Mouse (Mus musculus): ENCODE measurements around the gene Best3. TPM values are rescaled to one million over a fixed set of nuclear protein-coding genes. Genes with fewer than 3 reads are reported as not detected.

The Best3 gene
- not detected in 2 replicates for total RNA-seq (2015; ENCODE audit: low replicate concordance)
- total RNA-seq (2017; ENCODE audit: low replicate concordance) = not detected in 2 replicates

DNA sequence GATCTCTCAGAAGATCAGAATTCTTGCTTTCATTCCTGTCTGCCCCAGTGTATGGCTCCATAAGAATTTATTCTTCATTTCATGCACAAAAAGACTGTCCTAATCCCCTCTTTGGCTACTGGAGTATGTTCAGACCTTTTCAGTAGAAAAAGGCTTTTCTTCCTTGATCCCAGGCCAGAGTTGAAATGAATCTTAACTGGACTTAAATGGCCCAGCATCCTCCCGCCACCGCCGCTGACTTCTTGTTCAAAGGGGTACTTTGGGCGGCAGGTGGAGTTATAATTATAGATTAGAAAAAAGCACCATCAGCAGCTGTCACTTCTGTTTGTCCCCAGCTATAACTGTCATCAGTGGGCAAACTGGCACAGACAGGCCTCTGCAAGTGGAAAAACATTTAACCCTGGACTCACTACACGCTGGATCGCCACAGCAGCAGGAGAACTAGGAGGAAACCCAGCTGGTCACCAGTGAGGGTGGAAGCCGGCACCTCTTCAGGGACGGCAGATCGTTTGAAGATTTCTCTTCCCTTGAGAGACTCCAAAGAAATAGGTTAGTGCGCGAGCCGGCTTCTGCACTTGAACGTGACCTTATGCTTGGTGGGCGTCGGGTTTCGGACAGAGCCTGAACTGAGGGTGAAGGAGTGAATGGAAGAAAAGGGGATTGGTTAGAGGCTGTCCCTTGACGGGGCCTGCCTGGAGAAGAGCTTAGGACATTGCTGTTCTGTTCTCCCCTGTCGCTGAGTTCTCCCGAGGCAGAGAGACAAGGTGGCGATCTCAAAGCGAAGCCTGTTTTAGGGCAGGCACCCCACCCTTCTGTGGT lies at the start of gene Best3:
Gene Best3 (plus strand): TSS at position 51 of the 819 bp plus-strand sequence.
- no peak for ATAC-seq (replicated peaks; ENCODE audit: low FRiP score, poor library complexity, severe bottlenecking)

DNA sequence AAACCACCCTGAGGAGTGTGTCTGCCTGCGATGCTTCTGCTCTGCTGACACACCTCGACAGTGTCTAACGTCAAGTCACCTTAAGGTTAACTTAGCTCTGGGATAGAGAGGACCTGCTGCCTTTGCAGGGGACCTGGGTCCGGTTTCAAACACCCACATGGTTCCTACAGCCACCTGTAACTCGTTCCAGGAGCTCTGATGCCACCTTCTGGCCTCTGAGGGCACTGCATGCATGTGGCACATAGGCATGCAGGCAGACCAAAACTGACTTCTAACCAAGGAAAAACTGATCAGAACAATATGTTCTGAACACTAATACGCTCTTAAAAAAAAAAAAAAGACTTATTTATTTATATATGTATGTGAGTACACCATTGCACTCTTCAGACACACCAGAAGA lies 43.1 kb upstream of the Best3 start:
- peak; percentile 46 for ATAC-seq (replicated peaks; ENCODE audit: low FRiP score, poor library complexity, severe bottlenecking)

DNA sequence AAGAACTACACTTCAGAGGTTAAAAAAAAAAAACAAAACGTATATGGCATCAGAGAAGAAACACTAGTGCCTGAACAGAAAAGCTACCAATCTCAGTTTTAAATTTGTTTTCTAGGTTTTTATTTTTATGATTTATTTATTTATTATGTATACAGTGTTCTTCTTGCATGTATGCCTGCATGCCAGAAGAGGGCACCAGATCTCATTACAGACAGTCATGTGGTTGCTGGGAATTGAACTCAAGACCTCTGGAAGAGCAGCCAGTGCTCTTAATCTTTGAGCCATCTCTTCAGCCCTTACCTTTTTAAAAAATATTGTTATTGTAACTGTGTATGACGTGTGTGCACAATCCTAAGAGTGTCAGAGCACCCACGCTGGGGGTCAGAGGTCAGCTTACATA lies 42.0 kb upstream of the Best3 start:
- ATAC-seq (replicated peaks; ENCODE audit: low FRiP score, poor library complexity, severe bottlenecking) = no peak

DNA sequence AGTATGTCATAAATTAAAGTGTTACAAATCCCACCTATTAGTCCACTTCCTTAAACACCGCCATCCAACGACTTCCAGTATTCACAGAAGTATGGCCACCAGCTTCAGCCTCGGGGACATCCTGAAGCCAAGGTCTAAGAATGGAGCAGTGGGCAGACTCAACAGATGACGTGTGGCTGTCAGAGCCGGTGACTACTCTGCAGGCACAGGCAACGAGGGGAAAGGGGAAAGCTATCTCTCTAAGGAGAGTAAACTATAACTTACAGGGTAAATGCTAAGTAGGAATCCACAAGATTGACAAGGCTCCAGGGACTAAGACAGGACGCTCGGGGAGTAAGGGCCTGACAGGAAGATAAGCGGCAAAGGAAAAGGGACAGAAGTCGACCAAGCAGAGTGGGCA lies 41.2 kb upstream of the Best3 start:
- ATAC-seq (replicated peaks; ENCODE audit: low FRiP score, poor library complexity, severe bottlenecking) = no peak

DNA sequence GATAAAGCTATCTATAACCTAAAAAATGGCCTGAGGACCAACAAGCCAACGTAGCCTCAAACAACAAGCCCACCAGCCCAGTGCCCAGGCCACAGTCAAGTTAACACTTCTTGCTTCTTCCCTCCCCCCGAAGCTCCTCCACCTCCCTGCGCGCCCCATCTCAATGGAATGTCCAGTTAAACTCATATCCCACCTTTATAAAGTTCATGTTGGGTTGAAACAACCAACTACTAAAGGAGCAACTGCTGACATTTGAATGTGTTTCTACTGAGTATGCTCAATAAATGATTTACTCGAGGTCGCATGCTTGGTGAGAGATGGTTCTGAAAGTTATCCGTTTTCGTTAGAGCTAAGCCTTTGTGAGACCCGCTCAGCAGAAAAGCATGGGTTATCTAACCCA lies 37.7 kb upstream of the Best3 start:
- no peak for ATAC-seq (replicated peaks; ENCODE audit: low FRiP score, poor library complexity, severe bottlenecking)

DNA sequence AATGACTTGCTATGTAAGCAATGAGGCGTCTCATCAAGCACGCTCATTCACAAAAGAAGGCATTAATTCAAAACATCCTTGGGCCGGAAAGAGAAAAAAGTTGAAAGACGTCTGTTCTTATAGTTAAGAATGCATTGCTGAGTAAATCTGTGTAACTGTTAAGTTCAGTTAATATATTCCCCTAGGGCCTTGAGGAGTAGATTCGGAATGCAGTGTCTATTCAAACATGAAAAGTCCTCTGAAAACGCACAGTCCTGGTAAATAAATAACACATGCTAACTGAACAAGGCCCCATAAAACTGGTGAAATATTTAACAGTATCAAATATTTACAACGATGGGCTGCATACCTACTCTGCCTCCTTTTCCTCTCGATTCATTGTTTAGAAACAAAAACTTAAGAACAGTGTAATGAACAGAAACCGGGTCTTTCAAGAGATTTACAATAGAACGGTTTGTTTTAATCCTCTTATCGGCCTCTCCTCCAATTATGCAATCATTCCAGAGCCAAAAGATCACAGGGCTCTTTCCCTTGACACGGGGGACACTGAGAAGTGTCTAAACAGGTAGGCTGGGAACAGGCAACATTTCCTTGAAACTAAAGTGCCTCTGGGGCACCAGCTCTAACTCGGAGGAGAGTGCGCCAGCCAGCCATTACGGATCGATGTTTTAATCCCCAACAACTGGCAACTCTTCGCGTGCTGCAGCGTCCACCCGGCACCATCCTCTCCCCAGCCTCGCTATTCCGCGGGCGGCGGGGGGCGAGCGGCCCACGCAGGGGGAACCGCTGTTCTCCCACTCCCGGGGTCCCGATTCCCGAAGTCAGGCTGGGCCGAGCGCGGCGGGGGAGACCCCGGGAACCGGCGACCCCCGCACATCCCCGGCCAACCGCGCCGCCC lies 36.8 kb upstream of the Best3 start:
- no peak for ATAC-seq (replicated peaks; ENCODE audit: low FRiP score, poor library complexity, severe bottlenecking)

DNA sequence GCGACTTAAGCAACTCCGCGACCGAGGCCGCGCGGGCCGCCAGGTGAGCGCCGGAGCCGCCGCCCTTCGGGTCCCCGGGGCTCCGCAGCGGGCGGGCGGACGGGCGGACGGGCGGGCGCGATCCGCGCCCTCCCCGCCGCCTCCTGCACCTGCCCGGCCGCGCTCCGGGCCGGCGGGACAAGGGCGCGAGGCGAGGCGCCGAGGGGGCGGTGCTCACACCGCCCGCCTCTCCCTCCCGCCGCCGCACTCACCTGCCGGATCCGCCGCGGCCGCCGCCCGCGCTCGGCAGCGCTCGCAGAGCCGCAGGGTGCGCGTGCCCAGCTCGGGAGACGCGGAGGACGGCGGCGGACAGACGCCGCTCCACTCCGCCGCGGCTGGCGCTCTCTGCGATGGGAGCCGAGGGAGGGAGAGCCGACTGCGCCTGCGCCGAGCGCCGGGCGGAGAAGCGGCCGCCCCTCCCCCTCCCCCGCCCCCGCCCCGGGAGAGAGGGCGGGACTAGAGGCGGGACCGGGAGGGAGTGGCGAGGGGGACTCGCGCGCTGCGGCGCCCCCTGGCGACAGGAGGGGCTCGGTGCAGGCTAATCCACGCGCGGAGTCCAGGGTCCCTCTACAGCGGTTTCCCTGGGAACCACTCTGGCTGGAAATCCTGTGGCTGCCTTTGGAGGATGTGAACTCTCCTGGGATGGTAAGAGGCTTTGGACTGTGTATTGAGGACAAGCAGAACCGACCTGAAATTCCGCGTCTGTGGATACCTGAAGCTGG lies 35.9 kb upstream of the Best3 start, which contains the start of gene Rab3ip:
Gene Rab3ip (minus strand): TSS at position 761 of the 761 bp plus-strand sequence.
- peak; percentile 95 for ATAC-seq (replicated peaks; ENCODE audit: low FRiP score, poor library complexity, severe bottlenecking)

DNA sequence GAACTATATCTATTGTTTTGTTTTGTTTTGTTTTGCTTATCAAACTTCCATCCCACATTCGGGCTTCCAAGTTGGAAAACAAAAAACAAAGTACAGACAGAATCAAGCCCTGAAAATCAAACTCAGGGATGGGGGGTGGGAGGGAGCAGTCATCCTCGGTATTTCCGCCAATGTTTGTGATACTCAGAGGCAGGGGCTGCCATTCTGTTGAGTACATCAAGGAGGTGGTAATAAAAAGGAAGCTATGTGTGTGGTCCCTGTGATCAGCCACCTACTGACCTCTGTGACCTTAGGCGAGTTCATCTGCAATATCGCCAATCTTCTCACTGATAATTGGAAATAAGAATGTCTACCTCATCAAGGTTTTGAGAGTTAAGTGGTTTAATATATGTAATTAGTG lies 35.2 kb upstream of the Best3 start:
- no peak for ATAC-seq (replicated peaks; ENCODE audit: low FRiP score, poor library complexity, severe bottlenecking)

DNA sequence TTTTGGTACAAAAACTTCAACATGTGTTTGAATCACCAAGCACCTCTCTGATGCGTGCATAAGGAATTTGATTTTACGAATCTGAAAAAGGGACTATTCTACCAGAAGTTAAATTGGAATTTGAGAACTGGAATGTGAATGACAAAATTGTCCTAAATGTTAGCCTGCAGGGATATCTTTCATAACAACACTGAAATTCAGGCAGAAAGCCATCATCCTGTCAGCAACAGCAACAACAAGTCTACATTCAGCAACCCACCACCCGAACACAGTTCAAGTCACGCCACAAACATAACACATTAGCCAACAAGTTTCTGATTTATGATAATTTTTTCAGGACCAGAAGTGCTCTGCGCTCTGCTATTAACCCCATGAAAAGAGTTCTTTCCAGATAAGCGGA lies 30.9 kb upstream of the Best3 start:
- no peak for ATAC-seq (replicated peaks; ENCODE audit: low FRiP score, poor library complexity, severe bottlenecking)

DNA sequence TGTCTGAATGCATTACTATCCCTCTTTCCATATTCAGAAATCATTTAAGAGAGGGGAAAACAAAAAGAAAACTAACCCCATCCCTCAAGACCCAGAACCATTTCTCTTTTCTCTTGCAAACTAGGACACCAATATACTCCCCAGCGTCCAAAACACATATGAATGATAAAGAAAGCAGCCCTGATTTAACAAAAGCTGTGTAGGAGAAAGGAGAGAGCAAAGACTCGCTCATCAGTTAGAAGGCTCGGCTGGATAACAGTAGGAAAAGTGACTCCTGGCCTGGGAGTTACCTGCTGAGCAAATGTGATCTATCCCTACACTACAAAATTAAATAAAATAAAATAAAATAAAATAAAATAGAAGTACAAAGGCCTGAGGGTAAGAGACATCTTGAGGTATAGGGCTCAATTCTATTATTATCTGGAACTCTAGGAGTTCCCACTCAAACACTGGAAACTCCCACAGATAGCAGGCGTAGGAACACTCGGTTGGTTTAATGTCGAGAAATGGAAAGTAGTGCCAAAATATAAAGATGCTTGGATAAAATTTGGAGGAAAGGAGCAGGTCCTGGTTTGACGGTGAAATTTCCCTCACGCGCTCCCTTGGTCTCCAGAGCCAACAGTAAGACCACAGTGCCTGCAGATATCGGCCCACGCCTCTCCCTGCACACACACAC lies 29.5 kb upstream of the Best3 start:
- ATAC-seq (replicated peaks; ENCODE audit: low FRiP score, poor library complexity, severe bottlenecking) = no peak

DNA sequence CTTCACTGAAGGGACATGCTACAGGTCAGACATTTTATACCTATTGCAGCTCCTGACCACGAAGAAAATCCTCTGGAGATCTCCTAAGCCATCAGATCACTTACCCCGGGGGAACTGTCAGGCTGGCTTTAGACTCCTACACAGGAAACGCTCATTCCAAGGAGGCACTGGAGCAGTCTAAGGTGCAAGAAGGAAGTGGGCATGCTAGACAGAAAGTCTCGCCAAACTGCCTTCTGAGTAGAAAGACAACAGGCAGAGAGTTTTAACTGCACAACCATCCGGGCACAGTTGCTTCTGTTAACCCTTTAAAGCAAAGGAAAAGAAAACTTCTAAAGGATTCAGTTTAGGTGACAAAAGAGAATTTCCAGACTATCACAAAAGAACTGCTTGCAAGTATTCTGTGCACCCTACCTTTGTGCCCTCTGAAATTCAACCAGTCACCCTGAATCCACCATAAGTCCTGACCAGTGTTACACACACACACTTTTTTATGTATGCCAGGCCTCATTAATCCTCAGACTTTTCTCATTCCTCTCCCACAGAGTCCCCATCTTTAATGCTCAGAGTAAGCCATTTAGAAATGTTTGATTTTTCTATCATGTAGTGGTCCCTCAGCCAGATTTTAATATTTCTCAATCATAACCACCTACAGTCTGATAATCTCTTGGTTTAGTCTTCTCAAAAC lies 28.1 kb upstream of the Best3 start:
- no peak for ATAC-seq (replicated peaks; ENCODE audit: low FRiP score, poor library complexity, severe bottlenecking)

DNA sequence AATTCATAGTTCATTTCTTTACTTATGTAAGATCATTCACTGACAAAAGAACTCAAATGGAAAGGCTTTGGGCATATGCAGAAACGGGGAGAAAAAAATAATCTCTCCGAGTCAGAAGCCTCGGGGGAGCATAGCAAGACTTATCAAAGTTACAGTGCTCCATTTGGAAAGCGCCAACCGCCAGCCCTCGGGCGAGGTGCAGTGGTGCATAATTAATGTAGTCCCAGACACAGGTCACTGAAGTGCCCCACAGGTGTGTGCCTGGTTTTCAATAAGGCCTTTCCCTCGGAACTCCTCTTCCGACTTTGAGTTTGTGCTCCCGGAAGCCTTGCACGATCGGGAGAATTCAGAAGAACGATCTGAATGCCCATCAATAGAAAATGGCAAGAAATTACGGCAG lies 24.0 kb upstream of the Best3 start:
- no peak for ATAC-seq (replicated peaks; ENCODE audit: low FRiP score, poor library complexity, severe bottlenecking)

DNA sequence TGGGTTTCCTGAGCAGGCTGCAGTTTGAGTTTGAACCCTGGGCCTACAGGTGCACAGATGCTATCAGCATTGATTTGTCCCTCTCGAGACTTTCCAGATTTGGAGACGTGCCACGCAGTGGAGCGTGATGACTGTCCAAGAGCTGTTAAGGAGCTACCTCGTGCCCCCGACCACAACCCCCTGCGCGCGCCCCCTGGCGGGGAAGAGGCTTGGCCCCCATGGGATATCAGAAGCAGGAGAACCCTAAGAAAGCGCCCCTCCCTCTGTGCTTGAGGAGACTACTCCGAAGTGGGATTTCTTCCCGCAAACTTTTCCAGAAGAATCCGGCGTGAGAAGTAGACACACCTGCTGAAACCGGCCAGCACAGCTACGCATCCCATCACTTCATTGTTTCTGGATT lies 23.3 kb upstream of the Best3 start:
- no peak for ATAC-seq (replicated peaks; ENCODE audit: low FRiP score, poor library complexity, severe bottlenecking)

DNA sequence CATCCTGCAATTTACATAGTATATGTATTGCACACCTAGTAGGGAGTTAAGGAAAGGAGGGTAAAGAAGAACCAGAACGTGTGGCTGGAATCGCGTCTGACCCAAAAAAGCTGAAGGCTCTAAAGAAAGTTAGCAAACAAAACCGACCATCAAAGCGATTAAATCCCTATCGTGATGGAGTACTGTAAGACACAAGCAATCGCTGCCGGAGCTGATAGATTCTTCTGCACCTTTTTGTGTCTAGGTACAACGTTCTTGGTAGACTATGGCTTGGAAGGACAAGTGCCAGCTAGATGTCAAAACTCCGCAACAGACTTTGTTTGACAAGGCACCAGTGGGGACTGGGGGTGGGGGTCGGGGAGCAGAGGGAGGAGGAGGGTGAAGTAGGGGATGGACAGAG lies 22.0 kb upstream of the Best3 start:
- no peak for ATAC-seq (replicated peaks; ENCODE audit: low FRiP score, poor library complexity, severe bottlenecking)

DNA sequence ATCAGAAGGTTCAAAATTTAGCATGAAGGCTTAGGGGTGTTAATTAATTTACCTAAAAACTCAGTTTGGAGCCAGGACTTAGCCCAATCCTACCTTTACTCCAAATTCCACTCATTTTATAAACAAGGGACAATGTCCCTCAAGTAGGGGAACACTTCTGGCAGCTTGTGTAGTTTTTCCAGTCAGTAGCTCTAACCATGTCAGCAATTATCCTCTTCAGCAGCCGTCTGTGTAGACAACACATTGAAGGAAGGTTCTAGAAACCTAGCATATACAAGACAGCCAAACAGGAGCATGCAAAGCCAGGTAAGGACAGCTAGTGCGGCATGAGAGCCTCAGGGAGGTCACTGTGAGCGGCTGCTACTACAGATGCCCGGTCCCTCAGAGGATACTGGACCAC lies 21.5 kb upstream of the Best3 start:
- no peak for ATAC-seq (replicated peaks; ENCODE audit: low FRiP score, poor library complexity, severe bottlenecking)

DNA sequence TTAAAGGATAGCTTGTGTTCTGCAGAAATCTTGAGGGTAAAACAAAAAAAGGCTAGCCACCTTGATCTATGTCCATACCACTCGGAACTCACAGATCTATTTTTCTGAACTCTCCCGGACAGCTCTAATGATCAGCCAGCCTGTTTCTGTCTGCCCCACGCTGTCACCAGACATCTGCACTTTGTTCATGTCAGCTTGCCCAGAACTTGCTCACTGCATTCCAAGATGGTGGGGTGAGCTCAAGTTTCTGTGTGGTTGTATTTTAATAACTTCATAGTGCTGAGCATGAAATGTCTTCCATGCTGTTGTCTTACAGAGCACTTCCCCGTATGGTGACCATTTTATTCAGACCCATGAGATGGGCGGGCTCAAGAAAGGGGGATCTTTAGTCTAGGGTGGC lies 20.8 kb upstream of the Best3 start:
- ATAC-seq (replicated peaks; ENCODE audit: low FRiP score, poor library complexity, severe bottlenecking) = no peak

DNA sequence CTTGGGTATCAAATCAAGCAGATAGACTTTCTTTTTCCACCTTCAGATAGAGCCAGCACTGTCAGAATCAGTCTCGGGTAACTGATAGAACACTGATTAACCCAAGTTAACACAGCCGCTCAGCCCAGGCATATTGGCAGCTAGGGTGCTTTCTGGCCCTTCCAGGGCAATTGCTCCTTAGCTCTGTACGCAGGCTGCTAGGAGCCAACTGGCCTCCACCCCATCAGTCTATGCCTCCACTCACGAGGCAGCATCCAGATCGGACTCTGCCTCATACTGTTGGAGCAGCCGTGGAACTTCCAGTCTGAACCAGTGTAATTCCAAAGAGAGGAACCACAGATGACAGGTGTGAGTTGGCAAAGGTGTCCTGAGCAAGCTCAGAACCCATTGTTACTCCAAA lies 20.0 kb upstream of the Best3 start:
- ATAC-seq (replicated peaks; ENCODE audit: low FRiP score, poor library complexity, severe bottlenecking) = no peak

DNA sequence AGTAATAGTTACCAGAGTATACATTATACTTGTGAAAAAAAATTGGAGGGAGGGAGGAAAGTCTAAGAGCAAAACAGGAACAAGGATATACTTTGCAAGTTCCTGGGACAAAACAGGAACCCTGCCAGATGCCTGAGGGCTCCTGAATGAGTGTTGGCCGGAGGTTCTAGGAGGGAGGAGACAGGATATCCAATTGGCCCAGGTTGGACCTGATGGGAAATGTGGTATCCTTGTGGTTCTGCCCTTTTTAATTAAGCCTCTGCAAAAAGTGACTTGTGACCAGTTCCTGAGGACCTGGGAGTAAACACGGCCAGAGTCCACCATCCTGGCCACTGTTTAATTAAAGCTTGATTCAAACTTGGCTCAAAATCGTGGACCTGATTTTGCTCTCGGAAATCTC lies 17.4 kb upstream of the Best3 start:
- ATAC-seq (replicated peaks; ENCODE audit: low FRiP score, poor library complexity, severe bottlenecking) = no peak

DNA sequence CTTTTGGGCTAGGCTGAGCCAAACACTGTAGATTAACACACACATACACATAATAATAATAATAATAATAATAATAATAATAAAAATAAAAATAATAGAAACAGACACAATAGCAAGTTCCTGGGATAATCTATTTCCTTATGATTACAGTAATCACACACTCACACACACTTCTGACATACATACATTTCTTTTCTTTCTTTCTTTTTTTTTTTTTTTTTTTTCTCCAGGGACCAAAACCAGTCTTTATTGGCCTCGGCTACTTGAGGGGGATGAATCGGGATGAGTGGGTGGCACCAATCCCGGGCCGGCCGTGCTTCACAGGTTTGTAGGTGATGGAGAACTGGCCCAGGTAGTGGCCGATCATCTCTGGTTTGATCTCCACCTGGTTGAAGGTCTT lies 13.6 kb upstream of the Best3 start, which contains the start of gene Gm10271:
Gene Gm10271 (minus strand): TSS at position 101 of the 400 bp plus-strand sequence.
- no peak for ATAC-seq (replicated peaks; ENCODE audit: low FRiP score, poor library complexity, severe bottlenecking)
